Mouse (Mus musculus) C2C12 (cell line): ENCODE data around the gene Rbm18. TPM values are rescaled to one million over a fixed set of nuclear protein-coding genes. Genes with fewer than 3 reads are reported as not detected.

Experiments
- H3K27me3 ChIP-seq: one replicate; pipeline ENCODE4 v1.6.1; 2011; ENCODE audit not compliant: control insufficient read depth, insufficient read depth, insufficient read length
- H3K36me3 ChIP-seq: one replicate; pipeline ENCODE4 v1.6.1; 2011; ENCODE audit not compliant: control insufficient read depth, insufficient read depth
- H3K4me3 ChIP-seq: one replicate; pipeline ENCODE4 v1.5.1; 2011; ENCODE audit warnings: mild to moderate bottlenecking, control low read depth; ENCODE audit not compliant: poor library complexity, insufficient read depth, severe bottlenecking
- H3K79me2 ChIP-seq: one replicate; pipeline ENCODE4 v1.6.1; 2011; ENCODE audit not compliant: control insufficient read depth, insufficient read depth
- H3K79me3 ChIP-seq: one replicate; pipeline ENCODE4 v1.6.1; 2011; ENCODE audit warnings: low read depth, control low read depth
- H3ac ChIP-seq: one replicate; pipeline ENCODE3; 2011; ENCODE audit warnings: low read depth; ENCODE audit not compliant: control insufficient read depth, insufficient read length
- CEBPB ChIP-seq: IDR thresholded peaks from one replicate; pipeline ENCODE4 v1.6.1; 2011; ENCODE audit warnings: low read depth, mild to moderate bottlenecking, control low read depth, moderate library complexity
- CTCF ChIP-seq: IDR thresholded peaks from one replicate; pipeline ENCODE4 v1.5.1; 2011; ENCODE audit not compliant: control insufficient read depth, insufficient read depth, insufficient read length
- FOSL1 ChIP-seq: IDR thresholded peaks from one replicate; pipeline ENCODE4 v1.8.0; 2011; ENCODE audit warnings: mild to moderate bottlenecking, low read length; ENCODE audit not compliant: poor library complexity, insufficient read depth, severe bottlenecking
- MAX ChIP-seq: IDR thresholded peaks from one replicate; pipeline ENCODE4 v1.6.1; 2011; ENCODE audit warnings: mild to moderate bottlenecking, control low read depth
- MYOD1 ChIP-seq: IDR thresholded peaks from one replicate; pipeline ENCODE4 v1.6.1; 2011; ENCODE audit warnings: low read depth; ENCODE audit not compliant: control insufficient read depth, insufficient read length
- MYOG ChIP-seq: IDR thresholded peaks from one replicate; pipeline ENCODE4 v1.6.1; 2011; ENCODE audit not compliant: control insufficient read depth, insufficient read length; ENCODE audit errors: extremely low read depth
- USF1 ChIP-seq: IDR thresholded peaks from one replicate; pipeline ENCODE4 v1.6.1; 2011; ENCODE audit warnings: low read depth, mild to moderate bottlenecking, control low read depth, moderate library complexity
- polyA plus RNA-seq: library from polyadenylated mRNA; unstranded; fragments of >200 nt; fragmentation: generic; extraction: Trizol; gene quantifications from one replicate; pipeline ENCODE4 v1.2.1, GENCODE M21; 2012; ENCODE audit warnings: missing spikeins

The Rbm18 gene
- polyA plus RNA-seq, 1 experiment: 16.0 TPM

- no peak for TF ChIP-seq CTCF
- TF ChIP-seq MYOG: no peak
- no peak for TF ChIP-seq USF1
- no peak for TF ChIP-seq MAX
- TF ChIP-seq MYOD1: no peak
- no peak for TF ChIP-seq CEBPB
- no peak for TF ChIP-seq FOSL1
- Histone ChIP-seq H3K79me2 (no peaks in the 10 kb centered on the region), H3ac (no peak overlapping the region), H3K27me3 (no peaks in the 10 kb centered on the region), H3K4me3 (no peak overlapping the region), H3K79me3 (no peaks in the 10 kb centered on the region), H3K36me3 (peaks cover 19% of the 10 kb centered on the region)
Measured at GRCm38 (mm10) chr2:36093301-36093700, 43.3 kb downstream of the Rbm18 start.

GRCm38 (mm10) chr2:36092748-36093147 lies 43.8 kb downstream of the Rbm18 start:
- no peaks in the 10 kb centered on the region for H3K79me2 ChIP-seq
- no peak for TF ChIP-seq USF1
- TF ChIP-seq MAX: no peak
- no peak for TF ChIP-seq CEBPB
- no peak for TF ChIP-seq MYOG
- no peak for TF ChIP-seq FOSL1
- no peak for TF ChIP-seq MYOD1
- TF ChIP-seq CTCF: no peak
- H3K79me3 ChIP-seq: no peaks in the 10 kb centered on the region
- peaks cover 22% of the 10 kb centered on the region for H3K36me3 ChIP-seq
- no peaks in the 10 kb centered on the region for H3K27me3 ChIP-seq
- no peak overlapping the region for H3ac ChIP-seq
- H3K4me3 ChIP-seq: no peak overlapping the region

DNA sequence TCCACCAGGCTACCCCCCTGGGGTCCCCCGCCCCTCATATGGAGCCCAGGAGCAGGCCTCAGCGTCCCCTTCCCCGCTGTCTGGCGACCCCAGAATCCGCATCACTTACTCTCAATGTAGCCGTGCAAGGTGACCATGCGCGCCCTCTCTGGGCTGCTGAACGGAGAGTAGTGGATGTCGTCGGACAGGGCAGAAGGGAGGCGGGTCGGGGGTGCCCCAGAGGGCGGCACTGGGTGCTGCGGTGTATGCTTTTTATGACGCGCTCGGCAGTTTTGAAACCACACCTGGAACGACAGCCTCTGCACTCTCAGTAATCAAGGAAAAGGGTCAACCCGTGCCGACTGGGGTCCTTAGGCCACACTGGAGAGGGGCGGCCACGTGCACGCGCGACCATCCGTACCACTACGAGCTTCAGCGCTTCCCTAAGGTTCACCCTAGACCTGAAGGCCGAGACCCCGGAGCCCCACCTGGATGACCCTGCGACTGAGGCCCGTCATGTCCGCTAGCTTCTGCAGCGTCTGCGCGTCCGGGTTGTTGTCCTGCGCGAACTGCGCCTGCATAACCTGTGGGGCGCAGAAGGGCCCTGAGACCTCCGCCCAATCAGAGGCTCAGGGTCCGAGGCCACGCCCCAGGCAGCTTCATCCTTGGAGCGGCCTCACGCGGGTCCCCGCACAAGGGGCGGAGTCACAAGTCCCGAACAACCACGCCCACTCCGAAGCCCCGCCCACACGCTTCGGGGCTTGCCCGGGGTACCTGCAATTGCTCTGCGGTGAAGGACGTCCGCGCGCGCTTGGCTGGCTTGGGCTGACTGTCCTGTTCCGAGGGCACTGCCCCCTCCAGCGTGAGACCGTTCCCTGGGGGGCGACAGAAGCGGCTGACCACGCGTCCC lies 45.5 kb downstream of the Rbm18 start:
- Histone ChIP-seq H3K79me3 (no peaks in the 10 kb centered on the region), H3ac (no peak overlapping the region), H3K27me3 (no peaks in the 10 kb centered on the region), H3K4me3 (no peak overlapping the region), H3K36me3 (peaks cover 22% of the 10 kb centered on the region), H3K79me2 (no peaks in the 10 kb centered on the region)
- no peak for TF ChIP-seq MAX
- no peak for TF ChIP-seq MYOG
- no peak for TF ChIP-seq CTCF
- no peak for TF ChIP-seq USF1
- TF ChIP-seq FOSL1: no peak
- TF ChIP-seq CEBPB: no peak
- TF ChIP-seq MYOD1: no peak

DNA sequence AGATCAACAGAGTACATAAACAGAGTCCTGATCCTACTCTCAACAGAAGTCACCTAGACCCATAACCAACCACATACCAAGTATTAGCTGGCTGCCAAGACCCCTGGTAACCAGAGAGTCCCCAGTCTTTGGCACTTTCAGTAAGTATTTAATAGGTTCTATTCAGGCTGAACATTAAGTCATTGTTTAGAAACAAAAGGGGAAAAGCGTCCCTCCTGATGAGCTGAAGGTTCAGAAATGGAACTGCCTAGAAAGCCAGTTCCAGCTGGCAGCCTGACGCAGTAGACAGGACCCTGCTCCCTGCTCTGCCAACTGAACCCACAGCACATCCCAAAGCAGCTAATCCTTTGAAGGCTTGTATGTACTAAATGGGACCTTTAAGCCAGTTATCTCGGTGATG lies 47.4 kb downstream of the Rbm18 start:
- Histone ChIP-seq H3K79me2 (no peaks in the 10 kb centered on the region), H3K4me3 (no peak overlapping the region), H3K27me3 (no peaks in the 10 kb centered on the region), H3K36me3 (peaks cover 25% of the 10 kb centered on the region), H3K79me3 (no peaks in the 10 kb centered on the region), H3ac (no peak overlapping the region)
- TF ChIP-seq USF1: no peak
- TF ChIP-seq MYOG: no peak
- TF ChIP-seq MAX: no peak
- no peak for TF ChIP-seq CEBPB

DNA sequence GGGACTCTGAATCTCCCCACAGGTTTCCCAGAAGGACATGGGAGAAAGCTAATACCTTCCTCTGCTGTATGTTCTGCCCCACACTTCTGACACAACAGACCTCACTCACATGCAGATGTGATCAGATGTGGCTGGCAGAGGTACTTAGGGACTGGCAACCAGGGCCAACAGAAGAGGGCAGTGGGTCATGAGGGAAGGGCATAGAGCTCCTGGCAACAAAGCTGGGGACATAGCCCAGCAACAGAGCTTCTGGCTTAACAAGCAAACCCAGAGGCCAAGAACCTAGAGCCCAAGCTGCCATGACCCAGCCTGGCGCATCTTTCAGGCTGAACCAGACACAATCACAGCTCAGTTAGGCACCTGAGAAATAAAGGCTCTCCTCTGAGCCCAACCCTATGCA lies 51.5 kb downstream of the Rbm18 start:
- TF ChIP-seq CEBPB (no peak), CTCF (no peak), MAX (no peak), MYOG (no peak), FOSL1 (no peak), MYOD1 (no peak), USF1 (no peak)
- Histone ChIP-seq H3K4me3 (no peak overlapping the region), H3K36me3 (peaks cover 19% of the 10 kb centered on the region), H3K79me2 (no peaks in the 10 kb centered on the region), H3K79me3 (no peaks in the 10 kb centered on the region), H3K27me3 (no peaks in the 10 kb centered on the region), H3ac (no peak overlapping the region)
